Mouse (Mus musculus) myocyte (in vitro differentiated cells): Measurements from ENCODE around the gene Ulk4.

ENCODE experiments used
- E2F4 ChIP-seq: IDR thresholded peaks from one replicate; pipeline ENCODE4 v1.6.1; 2011; ENCODE audit warnings: mild to moderate bottlenecking, control low read depth, moderate library complexity; ENCODE audit not compliant: insufficient read depth
- MAX ChIP-seq: IDR thresholded peaks from one replicate; pipeline ENCODE4 v1.6.1; 2011; ENCODE audit warnings: low read depth, mild to moderate bottlenecking, control low read depth
- POLR2A ChIP-seq: IDR thresholded peaks from one replicate; pipeline ENCODE4 v1.6.1; 2011; ENCODE audit warnings: low read depth, mild to moderate bottlenecking, control low read depth, moderate library complexity; ENCODE audit not compliant: insufficient read length

GRCm38 (mm10) chr9:121032322-121032964 lies 244.6 kb downstream of the Ulk4 start:
- no peak for TF ChIP-seq E2F4
- TF ChIP-seq MAX = no peak
- TF ChIP-seq POLR2A = no peak
